Mouse (Mus musculus) ES-E14 (cell line): ENCODE results near the gene Klf6. TPM values are rescaled to one million over a fixed set of nuclear protein-coding genes. Genes with fewer than 3 reads are reported as not detected.

Experiments
- DNase-seq: peaks from one replicate; pipeline ENCODE4 v3.0.0-alpha.2; 2013; ENCODE audit warnings: low read depth, low spot score
- H3K27ac ChIP-seq: 2 replicates; pipeline ENCODE4 v1.5.1; 2012; ENCODE audit warnings: low read depth, mild to moderate bottlenecking, low read length, moderate library complexity, mixed read lengths; ENCODE audit not compliant: poor library complexity, insufficient read depth, severe bottlenecking
- H3K36me3 ChIP-seq: 2 replicates; pipeline ENCODE4 v1.6.1; 2012; ENCODE audit warnings: mild to moderate bottlenecking, low read length, moderate library complexity, mixed read lengths; ENCODE audit not compliant: control insufficient read depth, poor library complexity, insufficient read depth, severe bottlenecking
- H3K4me1 ChIP-seq, 2 experiments: fragments of 150-350 bp in 1 of 2; sonication (generic) in 1 of 2; 2 replicates each; pipeline ENCODE4 v1.6.1; 2012; ENCODE audit warnings: low read length in 2 of 2, mild to moderate bottlenecking in 1 of 2, mixed read lengths in 1 of 2; ENCODE audit not compliant: control insufficient read depth in 2 of 2, insufficient read depth in 2 of 2, poor library complexity in 1 of 2
- H3K4me3 ChIP-seq, 2 experiments: fragments of 150-350 bp in 1 of 2; sonication (generic) in 1 of 2; 2 replicates each; pipeline ENCODE4 v1.5.1; 2012; ENCODE audit warnings: low read length in 2 of 2, low read depth in 1 of 2, mild to moderate bottlenecking in 1 of 2, mixed read lengths in 1 of 2; ENCODE audit not compliant: insufficient read depth in 1 of 2, poor library complexity in 1 of 2, severe bottlenecking in 1 of 2
- H3K9ac ChIP-seq: 2 replicates; pipeline ENCODE4 v1.6.1; 2012; ENCODE audit warnings: low read depth, mild to moderate bottlenecking, low read length, mixed read lengths; ENCODE audit not compliant: poor library complexity, insufficient read depth, severe bottlenecking
- H3K9me3 ChIP-seq: fragments of 150-350 bp; sonication (generic); 2 replicates; pipeline ENCODE4 v1.6.1; 2012; ENCODE audit warnings: low read depth, mild to moderate bottlenecking, low read length; ENCODE audit not compliant: control insufficient read depth, insufficient read depth
- CHD2 ChIP-seq: IDR thresholded peaks from 2 replicates; pipeline ENCODE4 v1.6.1; 2014; ENCODE audit warnings: mild to moderate bottlenecking, low read depth, low read length, inconsistent platforms
- HCFC1 ChIP-seq: IDR thresholded peaks from 2 replicates; pipeline ENCODE4 v1.6.1; 2012; ENCODE audit warnings: low read length, inconsistent platforms, borderline replicate concordance; ENCODE audit not compliant: insufficient read depth
- MAFK ChIP-seq: IDR thresholded peaks from 2 replicates; pipeline ENCODE4 v1.6.1; 2014; ENCODE audit warnings: mild to moderate bottlenecking, low read depth, low read length, inconsistent platforms; ENCODE audit not compliant: insufficient read depth
- ZC3H11A ChIP-seq: IDR thresholded peaks from 2 replicates; pipeline ENCODE4 v1.6.1; 2012; ENCODE audit warnings: low read depth, mild to moderate bottlenecking, inconsistent platforms, low read length, borderline replicate concordance
- ZNF384 ChIP-seq: IDR thresholded peaks from 2 replicates; pipeline ENCODE4 v1.6.1; 2012; ENCODE audit warnings: low read depth, low read length, inconsistent platforms
- in situ Hi-C, 2 experiments: fragments of 600-800 bp; cut with MboI; formaldehyde crosslinking; loops; one replicate each; pipeline ENCODE4 v1.15.1; 2025; ENCODE audit warnings: low sequenced_read_pairs in 2 of 2, inconsistent platforms in 1 of 2; ENCODE audit not compliant: unreplicated experiment in 2 of 2
- total RNA-seq: library from RNA; depleted of rRNA; stranded (reverse); fragments of 300-350 nt; gene quantifications from 2 replicates; pipeline ENCODE4 v1.2.3, GENCODE M21; 2012

Klf6 gene
- total RNA-seq, 1 experiment: 53.8 TPM

GRCm38 (mm10) chr13:5888164-5888563 lies 26.9 kb downstream of the Klf6 start:
- Histone ChIP-seq H3K4me3 (no peak overlapping the region), H3K27ac (no peak overlapping the region), H3K36me3 (no peaks in the 10 kb centered on the region), H3K9ac (no peak overlapping the region), H3K4me1 (no peaks in the 10 kb centered on the region), H3K9me3 (no peaks in the 10 kb centered on the region)
- in situ Hi-C loops: no loop called here
- TF ChIP-seq MAFK (no peak), ZC3H11A (no peak)
- DNase-seq: no peak

- H3K36me3 ChIP-seq: no peaks in the 10 kb centered on the region
- DNase-seq: no peak
- no peaks in the 10 kb centered on the region for H3K4me1 ChIP-seq
- no peak overlapping the region for H3K27ac ChIP-seq
- no peak overlapping the region for H3K4me3 ChIP-seq
- in situ Hi-C loops: no loop called here
- no peak overlapping the region for H3K9ac ChIP-seq
- no peaks in the 10 kb centered on the region for H3K9me3 ChIP-seq
- TF ChIP-seq HCFC1 (no peak), CHD2 (no peak), ZNF384 (no peak), MAFK (no peak), ZC3H11A (no peak)
Measured at GRCm38 (mm10) chr13:5888731-5889130, 27.4 kb downstream of the Klf6 start.

DNA sequence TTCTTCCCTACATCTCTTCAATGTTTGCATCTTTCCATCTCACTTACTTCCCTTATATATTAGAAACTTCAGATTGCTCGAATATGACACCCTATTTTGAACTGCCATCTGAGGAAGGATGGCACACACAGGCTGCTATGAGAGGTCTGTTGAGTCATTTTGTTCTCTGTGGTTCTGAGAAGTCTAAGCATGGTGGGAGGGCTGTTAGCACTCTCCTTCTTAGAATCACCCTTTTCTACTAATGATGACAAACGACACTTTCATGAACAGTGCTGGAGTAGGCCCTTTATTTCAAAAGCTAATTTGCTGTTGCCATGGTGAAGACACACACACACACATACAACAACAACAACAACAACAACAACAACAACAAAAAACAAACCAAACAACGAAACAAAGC lies 28.8 kb downstream of the Klf6 start:
- DNase-seq: no peak
- Histone ChIP-seq H3K4me1 (no peaks in the 10 kb centered on the region), H3K9me3 (no peaks in the 10 kb centered on the region), H3K27ac (no peak overlapping the region), H3K36me3 (no peaks in the 10 kb centered on the region), H3K4me3 (no peak overlapping the region), H3K9ac (no peak overlapping the region)
- TF ChIP-seq ZNF384 (no peak), CHD2 (no peak), ZC3H11A (no peak), HCFC1 (no peak), MAFK (no peak)
- in situ Hi-C loops: no loop called here

DNA sequence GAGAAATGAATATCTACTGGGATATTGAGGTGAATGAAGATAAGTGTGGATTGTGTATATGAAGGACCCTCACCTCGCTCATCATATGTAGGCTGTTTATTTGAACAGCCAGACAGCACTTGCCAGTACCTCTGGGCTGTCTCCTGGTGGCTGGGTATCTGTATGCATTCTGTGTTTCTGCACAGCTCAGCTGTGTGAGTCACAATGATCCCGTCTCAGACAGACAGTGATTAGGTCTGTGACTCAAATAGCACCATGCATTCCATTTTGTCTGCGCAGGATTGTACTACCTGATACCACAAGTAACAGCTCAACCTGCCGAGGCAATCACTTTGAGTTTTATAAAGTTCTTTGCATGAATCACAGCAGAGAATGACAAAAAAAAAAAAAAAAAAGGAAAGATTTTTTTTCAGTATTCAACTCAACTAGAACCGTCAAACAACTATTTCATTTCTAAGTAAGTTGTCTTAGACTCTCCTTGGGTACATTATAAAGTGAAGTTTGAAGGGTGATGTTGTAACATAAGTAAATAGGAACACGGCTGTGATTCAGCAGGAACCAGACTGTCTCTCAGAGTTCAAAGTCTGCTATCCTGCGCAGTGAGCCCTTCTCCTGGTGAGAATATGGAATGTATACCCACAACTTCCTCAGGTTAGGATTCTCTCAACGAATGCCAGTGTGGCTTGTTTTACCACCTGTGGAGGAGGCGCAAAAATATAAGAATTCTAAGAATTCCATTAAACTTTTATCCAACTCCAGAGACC lies 31.6 kb downstream of the Klf6 start:
- Histone ChIP-seq H3K9ac (no peak overlapping the region), H3K27ac (no peak overlapping the region), H3K9me3 (no peaks in the 10 kb centered on the region), H3K4me1 (no peaks in the 10 kb centered on the region), H3K36me3 (no peaks in the 10 kb centered on the region), H3K4me3 (no peak overlapping the region)
- in situ Hi-C loops: no loop called here
- TF ChIP-seq ZC3H11A (no peak), ZNF384 (no peak), MAFK (no peak), CHD2 (no peak), HCFC1 (no peak)
- no peak for DNase-seq

DNA sequence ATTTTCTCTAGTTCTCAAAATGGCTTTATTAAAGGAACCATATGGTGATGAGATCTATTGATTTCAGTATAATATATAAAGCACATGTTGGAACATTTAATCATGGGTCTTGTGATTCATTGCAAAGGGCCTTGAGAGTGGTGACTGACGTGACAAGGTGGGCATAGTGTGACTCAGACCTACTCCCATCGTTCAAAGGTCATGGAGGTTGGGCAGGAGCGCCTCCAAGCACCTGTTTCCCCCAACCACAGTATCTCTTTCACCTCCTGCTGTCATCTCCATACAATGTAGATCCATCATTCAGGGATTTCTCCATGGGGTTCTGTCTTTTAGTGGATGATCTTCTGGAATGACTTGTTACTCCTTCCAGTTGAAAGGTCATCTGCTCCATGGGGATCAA lies 33.6 kb downstream of the Klf6 start:
- no peak for DNase-seq
- H3K9me3 ChIP-seq: no peaks in the 10 kb centered on the region
- H3K4me3 ChIP-seq: no peak overlapping the region
- TF ChIP-seq CHD2 (no peak), ZNF384 (no peak), HCFC1 (no peak), MAFK (no peak)
- in situ Hi-C loops: no loop called here
- no peaks in the 10 kb centered on the region for H3K36me3 ChIP-seq
- peaks cover 0 to 4% of the 10 kb centered on the region in 2 experiments; a peak in 3 of 4 replicates for H3K4me1 ChIP-seq
- no peak overlapping the region for H3K27ac ChIP-seq
- no peak overlapping the region for H3K9ac ChIP-seq
